17 mouse cellular contexts compared by ENCODE assay signal in the genomic region with DNA sequence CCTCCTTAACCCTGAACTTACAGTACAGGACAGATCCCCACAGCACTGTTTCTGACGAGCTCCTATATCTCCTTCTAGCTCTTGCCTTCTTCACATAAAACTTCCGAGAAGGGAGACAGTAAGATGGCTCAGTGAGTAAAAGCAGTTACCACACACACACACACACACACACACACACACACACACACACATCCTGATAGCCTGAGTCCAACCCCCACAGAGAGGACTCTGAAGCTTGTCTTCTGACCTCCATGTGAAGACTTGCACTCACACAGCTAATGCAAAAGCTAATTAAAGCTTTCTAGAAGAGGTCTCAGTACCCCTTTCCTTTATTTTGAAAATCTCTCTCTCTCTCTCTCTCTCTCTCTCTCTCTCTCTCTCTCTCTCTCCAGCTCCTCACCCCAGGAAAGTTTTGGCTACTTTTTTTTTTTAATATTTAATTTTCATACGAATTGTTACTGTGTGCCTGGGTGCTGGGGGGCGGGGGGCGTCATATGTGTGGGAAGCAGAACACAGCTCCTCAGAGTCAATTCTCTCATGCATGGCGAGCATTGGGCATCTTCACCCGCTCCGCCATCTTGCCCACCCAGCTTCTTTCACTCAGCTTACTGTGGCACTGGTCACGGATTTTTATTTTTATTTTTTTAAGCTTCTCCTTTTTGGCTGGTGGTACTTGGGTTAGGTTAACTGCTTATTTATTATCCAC. TPM values are rescaled to one million over a fixed set of nuclear protein-coding genes. Genes with fewer than 3 reads are reported as not detected.
DNase-seq lines count a peak whose midpoint lies in the region; ATAC-seq and TF ChIP-seq lines count a peak whose summit lies in the region.
"Had no signal": no experiment of that assay in that cellular context is flagged by ENCODE, and none has a peak within 500 bp of the region (broad histone marks: within the 10 kb centered on the region; RNA-seq: fewer than 3 reads in every experiment).

No protein-coding gene starts in this region.

- DNase-seq in lung, embryonic 14.5 days = peak; percentile 41
- DNase-seq in lung, adult 18-20 months = no peak
- no peak for DNase-seq in ovary, postnatal 36 days (ENCODE audit: low spot score)
- DNase-seq in spleen, postnatal 4 days (ENCODE audit: low spot score in 2 of 2) = no peak
- DNase-seq: cerebellum, adult 9-11 months; embryo, embryonic 11 days; gastrocnemius, postnatal 14 days; heart, postnatal 36 days; right cerebral cortex, postnatal 14 days; thymus, postnatal 4 days had no signal

- H3K9ac ChIP-seq in lung, embryonic 14.5 days = no peak overlapping the region
- H3K9ac ChIP-seq in hindbrain, embryonic 16.5 days (ENCODE audit: low read depth, low read length) = no peak overlapping the region
- H3K9ac ChIP-seq in intestine, embryonic 15.5 days = no peak overlapping the region

- no peaks in the 10 kb centered on the region for H3K36me3 ChIP-seq in lung, embryonic 14.5 days (ENCODE audit: insufficient read depth)
- H3K36me3 ChIP-seq in E14TG2a.4 (ENCODE audit: insufficient read depth, low read length) = no peaks in the 10 kb centered on the region
- no peaks in the 10 kb centered on the region for H3K36me3 ChIP-seq in hindbrain, embryonic 16.5 days (ENCODE audit: control insufficient read depth, insufficient read depth, low read length)
- H3K36me3 ChIP-seq in intestine, embryonic 15.5 days = no peaks in the 10 kb centered on the region
- H3K36me3 ChIP-seq: heart, embryonic 10.5 days had no signal

- H3K27ac ChIP-seq in lung, embryonic 14.5 days (ENCODE audit: low read depth) = peak overlapping the region; percentile 79
- H3K27ac ChIP-seq in bone marrow macrophage, adult 2 months (ENCODE audit: insufficient read depth, low read depth, low read length) = peak overlapping the region; percentile 34; the same call in 1 of the 2 replicates
- peak overlapping the region; percentile 31 for H3K27ac ChIP-seq in hindbrain, embryonic 16.5 days (ENCODE audit: low read depth, low read length)
- H3K27ac ChIP-seq in intestine, embryonic 15.5 days = no peak overlapping the region
- H3K27ac ChIP-seq: heart, embryonic 10.5 days; left cerebral cortex, adult 2 months had no signal

- WGBS in lung, embryonic 14.5 days = 66% methylated on average over 9 of the region's 9 CpGs
- WGBS in hindbrain, embryonic 16.5 days = 67% methylated on average over 9 of the region's 9 CpGs
- 79% methylated on average over 9 of the region's 9 CpGs for WGBS in intestine, embryonic 15.5 days

- ATAC-seq in lung, embryonic 14.5 days (ENCODE audit: insufficient read depth) = no peak
- peak; percentile 43 for ATAC-seq in hindbrain, embryonic 16.5 days
- no peak for ATAC-seq in intestine, embryonic 15.5 days
- ATAC-seq: CD4-positive, CD25-positive, alpha-beta regulatory T cell, adult 4 months had no signal

- H3K4me2 ChIP-seq in lung, embryonic 14.5 days = no peak overlapping the region; the same call in 1 of the 2 replicates
- peak overlapping the region; percentile 29 for H3K4me2 ChIP-seq in hindbrain, embryonic 16.5 days (ENCODE audit: low read length)
- H3K4me2 ChIP-seq in intestine, embryonic 15.5 days (replicated peaks) = no peak overlapping the region

- H3K27me3 ChIP-seq in lung, embryonic 14.5 days (ENCODE audit: insufficient read depth, low read length) = no peaks in the 10 kb centered on the region
- H3K27me3 ChIP-seq in E14TG2a.4 (ENCODE audit: insufficient read depth, low read length) = no peaks in the 10 kb centered on the region
- no peaks in the 10 kb centered on the region for H3K27me3 ChIP-seq in hindbrain, embryonic 16.5 days (replicated peaks; ENCODE audit: control insufficient read depth, insufficient read depth, low read length)
- no peaks in the 10 kb centered on the region for H3K27me3 ChIP-seq in intestine, embryonic 15.5 days (replicated peaks)

- no peak for TF ChIP-seq POLR2A in bone marrow macrophage, adult 2 months (IDR thresholded peaks at IDR 0.05; ENCODE audit: borderline replicate concordance, low read depth, low read length)

- H3K4me1 ChIP-seq in lung, embryonic 14.5 days (ENCODE audit: insufficient read depth) = no peaks in the 10 kb centered on the region
- H3K4me1 ChIP-seq in E14TG2a.4 (replicated peaks; ENCODE audit: low read depth, low read length) = peaks cover 39% of the 10 kb centered on the region
- H3K4me1 ChIP-seq in bone marrow macrophage, adult 2 months (ENCODE audit: control insufficient read depth, insufficient read depth, low read length) = peaks cover 20% of the 10 kb centered on the region
- H3K4me1 ChIP-seq in hindbrain, embryonic 16.5 days (ENCODE audit: control insufficient read depth, insufficient read depth, low read depth, low read length) = peaks cover 6% of the 10 kb centered on the region
- 0 out of 2 replicates have a peak, but pooled peaks cover 4% of the 10 kb centered on the region for H3K4me1 ChIP-seq in intestine, embryonic 15.5 days (replicated peaks)

- no peaks in the 10 kb centered on the region for H3K9me3 ChIP-seq in lung, embryonic 14.5 days (ENCODE audit: low read depth, low read length)
- no peaks in the 10 kb centered on the region for H3K9me3 ChIP-seq in E14TG2a.4 (ENCODE audit: low read length)
- no peaks in the 10 kb centered on the region for H3K9me3 ChIP-seq in hindbrain, embryonic 16.5 days (ENCODE audit: control insufficient read depth, low read length)
- no peaks in the 10 kb centered on the region for H3K9me3 ChIP-seq in intestine, embryonic 15.5 days
- H3K9me3 ChIP-seq: heart, embryonic 10.5 days had no signal

- no peak for TF ChIP-seq CTCF in lung, embryonic 14.5 days (IDR thresholded peaks at IDR 0.05; ENCODE audit: low read depth)
- no peak for TF ChIP-seq CTCF in E14TG2a.4 (conservative IDR thresholded peaks at IDR 0.05; ENCODE audit: low read length)
- no peak for TF ChIP-seq CTCF in bone marrow macrophage, adult 2 months (IDR thresholded peaks at IDR 0.05; ENCODE audit: low read depth, low read length)

- no peak overlapping the region for H3K4me3 ChIP-seq in lung, embryonic 14.5 days (ENCODE audit: low read depth, low read length)
- peak overlapping the region; percentile 37 for H3K4me3 ChIP-seq in E14TG2a.4 (replicated peaks; ENCODE audit: low read length)
- no peak overlapping the region for H3K4me3 ChIP-seq in bone marrow macrophage, adult 2 months (ENCODE audit: insufficient read depth, low read length)
- H3K4me3 ChIP-seq in hindbrain, embryonic 16.5 days (ENCODE audit: low read length) = no peak overlapping the region
- H3K4me3 ChIP-seq in intestine, embryonic 15.5 days (replicated peaks) = no peak overlapping the region
- H3K4me3 ChIP-seq: heart, embryonic 10.5 days; left cerebral cortex, adult 2 months had no signal

RNA-seq across cellular contexts. Expression of a gene that starts 24.9 kb away (rescaled TPM):
- 0.57 and 0.78 TPM in 2 replicates for polyA plus RNA-seq in lung, embryonic 14.5 days (2014; fragmentation: Nextera tagmentation; extraction: Ambion mirVana)
- 0.32 and 0.79 TPM in 2 replicates for polyA plus RNA-seq in bone marrow macrophage, adult 2 months (2012; ENCODE audit: insufficient read depth, insufficient read length, missing spikeins)
- 1.1 and 1.4 TPM in 2 replicates for polyA plus RNA-seq in hindbrain, embryonic 16.5 days (2015; fragmentation: Nextera tagmentation; extraction: Ambion mirVana)
- polyA plus RNA-seq in intestine, embryonic 15.5 days (2015; fragmentation: Nextera tagmentation; extraction: Ambion mirVana) = 0.74 and 0.79 TPM in 2 replicates
